Mouse (Mus musculus): Measurements from ENCODE around the gene Dock7. TPM values are rescaled to one million over a fixed set of nuclear protein-coding genes. Genes with fewer than 3 reads are reported as not detected.

Gene Dock7
- polyA plus RNA-seq, 1 experiment from 2014 or later, result 40.8 TPM

DNA sequence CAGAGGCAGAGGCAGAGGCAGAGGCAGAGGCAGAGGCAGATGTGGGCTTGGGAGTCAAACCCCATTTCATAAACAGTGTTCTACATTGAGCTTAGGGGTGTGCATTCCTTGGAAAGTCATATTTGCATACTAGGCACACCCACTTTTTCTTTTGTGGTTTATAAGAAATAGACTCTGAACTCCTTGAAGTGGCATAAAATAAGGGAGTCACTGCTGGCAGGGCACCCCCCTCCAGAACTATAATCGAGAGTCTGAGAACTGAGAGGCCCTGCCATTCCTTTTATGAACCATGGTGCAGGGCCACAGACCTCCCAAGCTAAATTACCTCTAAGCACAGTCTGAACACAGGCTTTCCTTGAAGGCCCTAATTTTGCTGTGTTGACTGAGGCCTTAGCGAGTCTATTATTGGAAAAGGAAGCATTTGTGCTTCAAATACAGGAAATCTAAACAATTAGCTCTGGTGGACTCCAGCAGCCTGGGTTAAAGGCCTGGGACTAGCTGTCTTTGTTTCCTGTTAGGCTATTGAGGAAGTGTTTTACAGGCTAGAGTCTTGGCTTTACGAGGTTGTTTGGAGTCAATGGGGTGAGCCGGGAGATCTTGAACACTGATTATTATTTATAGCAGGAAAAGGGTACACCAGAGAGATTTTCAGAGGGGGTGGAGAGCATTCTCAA is 31.3 kb upstream of the Dock7 start:
- H3K9me3 ChIP-seq (ENCODE audit: control insufficient read depth, low read length), result no peaks in the 10 kb centered on the region
- no peak overlapping the region for H3K9ac ChIP-seq (ENCODE audit: low read depth, low read length)
- no peak for ATAC-seq
- no peaks in the 10 kb centered on the region for H3K36me3 ChIP-seq (ENCODE audit: control insufficient read depth, insufficient read depth, low read length)
- WGBS, result 44% methylated on average over 4 of the region's 4 CpGs
- no peaks in the 10 kb centered on the region for H3K4me1 ChIP-seq (ENCODE audit: control insufficient read depth, insufficient read depth, low read depth, low read length)
- no peak overlapping the region for H3K4me3 ChIP-seq (ENCODE audit: low read length)
- H3K27ac ChIP-seq (ENCODE audit: low read depth, low read length), result no peak overlapping the region
- no peaks in the 10 kb centered on the region for H3K27me3 ChIP-seq (replicated peaks; ENCODE audit: control insufficient read depth, insufficient read depth, low read length)
- no peak overlapping the region for H3K4me2 ChIP-seq (ENCODE audit: low read length)

DNA sequence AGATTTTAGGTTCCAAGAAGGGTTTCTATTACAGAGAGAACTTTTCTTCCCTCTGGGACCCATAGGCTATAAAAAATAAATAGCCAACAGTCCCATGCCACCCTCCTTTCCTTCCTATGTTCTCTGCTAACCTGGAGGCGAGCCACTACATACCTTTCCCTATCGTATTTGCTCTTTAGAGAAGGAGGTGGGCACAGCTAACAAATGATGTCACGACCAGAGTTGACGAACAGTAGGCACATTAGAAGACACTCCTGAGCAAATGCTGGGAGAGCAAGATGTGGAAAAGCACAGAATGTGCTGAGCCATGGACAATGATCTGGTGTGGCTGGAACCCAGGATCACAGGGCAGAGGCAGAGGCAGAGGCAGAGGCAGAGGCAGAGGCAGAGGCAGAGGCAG is 30.7 kb upstream of the Dock7 start:
- Histone ChIP-seq H3K27me3 (replicated peaks; ENCODE audit: control insufficient read depth, insufficient read depth, low read length) (no peaks in the 10 kb centered on the region), H3K27ac (ENCODE audit: low read depth, low read length) (no peak overlapping the region), H3K4me3 (ENCODE audit: low read length) (no peak overlapping the region), H3K4me2 (ENCODE audit: low read length) (no peak overlapping the region), H3K9ac (ENCODE audit: low read depth, low read length) (no peak overlapping the region), H3K9me3 (ENCODE audit: control insufficient read depth, low read length) (no peaks in the 10 kb centered on the region), H3K4me1 (ENCODE audit: control insufficient read depth, insufficient read depth, low read depth, low read length) (no peaks in the 10 kb centered on the region), H3K36me3 (ENCODE audit: control insufficient read depth, insufficient read depth, low read length) (no peaks in the 10 kb centered on the region)
- 92% methylated on average over 4 of the region's 4 CpGs for WGBS
- ATAC-seq, result no peak

DNA sequence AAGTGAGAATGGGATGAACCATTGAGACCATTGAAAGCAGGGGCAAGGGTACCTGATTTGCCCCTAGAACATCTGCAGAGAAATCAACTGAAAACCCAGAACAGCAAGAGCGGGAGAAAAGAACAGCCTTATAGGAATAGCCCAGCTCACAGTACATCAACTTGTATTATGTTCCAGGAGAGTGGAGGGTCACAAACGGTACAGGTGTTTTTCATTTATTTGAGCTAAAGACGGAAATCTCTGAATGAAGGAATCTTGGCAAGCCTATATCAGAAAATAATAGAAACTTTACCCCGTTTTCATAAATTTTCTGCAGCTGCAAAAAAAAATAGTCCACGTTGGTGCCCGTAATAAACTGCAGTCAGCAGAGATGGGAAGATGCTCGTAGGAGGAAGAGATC is 22.6 kb upstream of the Dock7 start:
- Histone ChIP-seq H3K4me2 (ENCODE audit: low read length) (no peak overlapping the region), H3K4me3 (ENCODE audit: low read length) (no peak overlapping the region), H3K9ac (ENCODE audit: low read depth, low read length) (no peak overlapping the region), H3K4me1 (ENCODE audit: control insufficient read depth, insufficient read depth, low read depth, low read length) (no peaks in the 10 kb centered on the region), H3K27ac (ENCODE audit: low read depth, low read length) (no peak overlapping the region), H3K9me3 (ENCODE audit: control insufficient read depth, low read length) (no peaks in the 10 kb centered on the region), H3K27me3 (replicated peaks; ENCODE audit: control insufficient read depth, insufficient read depth, low read length) (no peaks in the 10 kb centered on the region), H3K36me3 (ENCODE audit: control insufficient read depth, insufficient read depth, low read length) (no peaks in the 10 kb centered on the region)
- WGBS, result 87% methylated on average over 7 of the region's 7 CpGs
- no peak for ATAC-seq

DNA sequence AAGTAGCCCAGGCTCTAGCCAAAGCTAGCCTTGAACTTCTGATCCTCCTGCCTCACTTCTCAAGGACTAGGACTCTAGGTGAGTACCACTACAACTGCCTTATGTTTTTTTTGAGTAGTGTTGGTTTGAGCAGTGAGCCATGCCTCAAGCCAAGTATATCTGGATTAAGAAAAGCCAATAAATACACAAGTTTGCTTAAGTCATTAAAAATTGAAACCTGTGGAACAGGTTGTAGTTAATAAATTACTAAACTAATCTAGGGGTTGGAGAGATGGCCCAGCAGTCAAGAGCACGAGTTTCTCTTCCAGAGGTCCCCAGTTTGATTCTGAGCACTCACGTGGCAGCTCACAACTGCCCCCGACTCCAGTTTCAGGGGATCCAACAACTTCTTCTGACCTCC is 20.9 kb upstream of the Dock7 start:
- ATAC-seq, result no peak
- WGBS, result 88% methylated on average over 3 of the region's 3 CpGs
- Histone ChIP-seq H3K4me2 (ENCODE audit: low read length) (no peak overlapping the region), H3K27ac (ENCODE audit: low read depth, low read length) (no peak overlapping the region), H3K4me3 (ENCODE audit: low read length) (no peak overlapping the region), H3K9ac (ENCODE audit: low read depth, low read length) (no peak overlapping the region), H3K27me3 (replicated peaks; ENCODE audit: control insufficient read depth, insufficient read depth, low read length) (no peaks in the 10 kb centered on the region), H3K9me3 (ENCODE audit: control insufficient read depth, low read length) (no peaks in the 10 kb centered on the region), H3K36me3 (ENCODE audit: control insufficient read depth, insufficient read depth, low read length) (no peaks in the 10 kb centered on the region), H3K4me1 (ENCODE audit: control insufficient read depth, insufficient read depth, low read depth, low read length) (no peaks in the 10 kb centered on the region)

DNA sequence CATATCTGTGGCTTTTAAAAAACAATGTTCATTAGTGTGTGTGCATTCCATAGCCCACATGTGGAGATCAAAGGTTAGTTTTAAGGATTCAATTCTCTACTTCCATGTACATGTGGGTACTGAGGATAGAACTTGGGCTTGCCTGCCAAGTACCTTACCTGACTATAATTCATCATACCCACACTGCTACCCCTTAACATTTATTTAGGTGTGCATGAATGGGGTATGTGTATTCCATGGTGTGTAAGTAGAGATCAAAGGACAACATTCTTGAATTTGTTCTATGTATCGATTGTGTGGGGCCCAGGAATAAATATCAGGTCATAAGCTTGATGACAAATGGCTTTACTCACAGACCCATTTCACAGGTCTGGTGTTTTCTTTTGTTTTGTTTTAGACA is 20.5 kb upstream of the Dock7 start:
- Histone ChIP-seq H3K4me1 (ENCODE audit: control insufficient read depth, insufficient read depth, low read depth, low read length) (no peaks in the 10 kb centered on the region), H3K27ac (ENCODE audit: low read depth, low read length) (no peak overlapping the region), H3K4me2 (ENCODE audit: low read length) (no peak overlapping the region), H3K27me3 (replicated peaks; ENCODE audit: control insufficient read depth, insufficient read depth, low read length) (no peaks in the 10 kb centered on the region), H3K9ac (ENCODE audit: low read depth, low read length) (no peak overlapping the region), H3K4me3 (ENCODE audit: low read length) (no peak overlapping the region), H3K36me3 (ENCODE audit: control insufficient read depth, insufficient read depth, low read length) (no peaks in the 10 kb centered on the region), H3K9me3 (ENCODE audit: control insufficient read depth, low read length) (no peaks in the 10 kb centered on the region)
- WGBS, result 93% methylated on average over 1 of the region's 1 CpGs
- ATAC-seq, result no peak

DNA sequence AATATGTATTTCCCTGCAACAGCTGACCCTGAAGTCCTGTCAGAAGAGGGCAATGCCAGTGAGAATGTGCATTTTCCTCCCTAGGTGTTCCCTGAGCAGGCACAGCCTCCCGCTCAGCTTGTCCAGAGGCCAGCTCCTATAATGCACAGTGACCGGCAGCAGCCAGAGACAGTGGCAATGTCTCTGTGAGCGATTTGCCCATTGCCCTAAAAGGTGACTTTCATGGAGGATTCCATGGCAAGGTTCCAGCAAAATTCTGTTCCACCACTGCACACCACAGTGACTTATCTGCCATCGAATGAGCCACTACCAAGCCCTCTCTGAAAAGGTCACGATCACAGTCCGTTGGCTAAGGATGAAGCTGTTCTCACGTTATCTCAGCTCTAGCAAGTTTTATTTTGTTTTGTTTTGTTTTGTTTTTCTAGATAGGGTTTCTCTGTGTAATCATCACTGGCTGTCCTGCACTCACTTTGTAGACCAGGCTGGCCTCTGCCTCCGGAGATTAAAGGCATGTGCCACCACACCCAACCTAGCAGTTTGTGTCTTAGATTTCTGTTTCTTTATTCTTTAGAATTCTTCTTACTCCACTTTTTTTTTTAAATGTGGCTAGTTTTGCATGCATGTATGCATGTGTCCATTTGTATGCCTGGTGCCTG is 17.4 kb upstream of the Dock7 start:
- no peaks in the 10 kb centered on the region for H3K4me1 ChIP-seq (ENCODE audit: control insufficient read depth, insufficient read depth, low read depth, low read length)
- H3K36me3 ChIP-seq (ENCODE audit: control insufficient read depth, insufficient read depth, low read length), result no peaks in the 10 kb centered on the region
- WGBS, result 89% methylated on average over 8 of the region's 8 CpGs
- H3K4me2 ChIP-seq (ENCODE audit: low read length), result no peak overlapping the region
- H3K27me3 ChIP-seq (replicated peaks; ENCODE audit: control insufficient read depth, insufficient read depth, low read length), result no peaks in the 10 kb centered on the region
- H3K27ac ChIP-seq (ENCODE audit: low read depth, low read length), result no peak overlapping the region
- H3K9me3 ChIP-seq (ENCODE audit: control insufficient read depth, low read length), result no peaks in the 10 kb centered on the region
- no peak overlapping the region for H3K4me3 ChIP-seq (ENCODE audit: low read length)
- no peak overlapping the region for H3K9ac ChIP-seq (ENCODE audit: low read depth, low read length)
- ATAC-seq, result no peak

DNA sequence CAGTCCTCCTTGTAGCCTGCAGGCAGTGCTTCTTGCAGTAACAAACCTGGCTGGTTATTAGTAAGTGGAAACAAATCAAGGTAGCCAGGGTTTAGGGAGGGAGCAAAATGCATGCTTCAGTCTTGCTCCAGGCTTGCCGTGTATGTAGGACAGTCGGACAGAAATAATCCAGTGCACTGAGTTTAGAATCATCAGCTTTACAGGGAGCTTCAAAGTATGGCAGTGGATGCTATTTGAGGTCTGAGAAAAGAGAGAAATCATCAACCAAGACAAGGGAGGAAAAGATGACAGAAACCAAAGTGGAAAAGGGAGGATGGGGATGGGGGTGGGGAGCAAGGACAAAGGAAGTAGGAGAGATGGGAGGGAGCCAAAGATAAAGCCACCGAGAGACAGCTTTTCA is 13.8 kb upstream of the Dock7 start:
- WGBS, result 73% methylated on average over 3 of the region's 3 CpGs
- no peaks in the 10 kb centered on the region for H3K4me1 ChIP-seq (ENCODE audit: control insufficient read depth, insufficient read depth, low read depth, low read length)
- ATAC-seq, result no peak
- H3K27me3 ChIP-seq (replicated peaks; ENCODE audit: control insufficient read depth, insufficient read depth, low read length), result no peaks in the 10 kb centered on the region
- no peak overlapping the region for H3K4me3 ChIP-seq (ENCODE audit: low read length)
- no peaks in the 10 kb centered on the region for H3K36me3 ChIP-seq (ENCODE audit: control insufficient read depth, insufficient read depth, low read length)
- no peak overlapping the region for H3K9ac ChIP-seq (ENCODE audit: low read depth, low read length)
- H3K9me3 ChIP-seq (ENCODE audit: control insufficient read depth, low read length), result no peaks in the 10 kb centered on the region
- H3K27ac ChIP-seq (ENCODE audit: low read depth, low read length), result no peak overlapping the region
- H3K4me2 ChIP-seq (ENCODE audit: low read length), result no peak overlapping the region

DNA sequence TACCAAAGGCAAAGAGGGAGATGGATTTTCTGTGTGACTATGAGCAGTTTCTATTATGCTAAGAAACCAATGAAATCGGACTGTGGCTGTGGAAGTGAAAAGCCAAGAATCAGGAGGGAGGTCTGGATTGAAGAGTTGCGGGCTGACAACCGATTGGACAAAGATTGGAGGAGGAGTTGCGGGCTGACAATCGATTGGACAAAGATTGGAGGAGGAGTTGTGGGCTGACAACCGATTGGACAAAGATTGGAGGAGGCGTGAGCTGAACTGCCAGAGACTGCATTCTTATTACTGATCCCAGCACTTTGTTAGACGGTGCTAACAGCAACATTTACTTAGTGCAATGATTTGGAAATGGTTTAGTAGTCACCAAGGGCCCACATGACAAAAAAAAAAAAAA is 12.6 kb upstream of the Dock7 start:
- H3K27ac ChIP-seq (ENCODE audit: low read depth, low read length), result no peak overlapping the region

DNA sequence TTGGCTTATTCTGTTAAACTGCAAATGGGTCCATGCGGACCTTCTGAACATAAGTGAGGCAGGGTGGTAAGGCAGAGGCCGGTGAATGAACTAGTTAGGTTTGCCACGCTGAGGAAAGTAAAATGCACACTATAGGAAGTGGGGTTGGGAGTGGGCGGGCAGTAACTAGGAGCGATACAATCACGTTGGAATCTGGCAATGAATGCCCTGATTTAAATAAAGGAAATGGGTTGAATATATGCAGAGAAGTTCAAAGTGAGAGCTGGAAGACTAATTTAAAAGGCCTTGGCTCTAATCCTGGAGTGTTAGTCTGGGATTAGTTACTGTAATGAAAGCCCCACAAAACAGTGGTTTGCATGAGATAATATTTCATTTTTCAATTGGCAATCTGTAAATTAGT is 12.0 kb upstream of the Dock7 start:
- Histone ChIP-seq H3K4me1 (ENCODE audit: control insufficient read depth, insufficient read depth, low read depth, low read length) (no peaks in the 10 kb centered on the region), H3K4me3 (ENCODE audit: low read length) (no peak overlapping the region), H3K27me3 (replicated peaks; ENCODE audit: control insufficient read depth, insufficient read depth, low read length) (no peaks in the 10 kb centered on the region), H3K4me2 (ENCODE audit: low read length) (no peak overlapping the region), H3K9me3 (ENCODE audit: control insufficient read depth, low read length) (no peaks in the 10 kb centered on the region), H3K9ac (ENCODE audit: low read depth, low read length) (no peak overlapping the region), H3K27ac (ENCODE audit: low read depth, low read length) (no peak overlapping the region), H3K36me3 (ENCODE audit: control insufficient read depth, insufficient read depth, low read length) (no peaks in the 10 kb centered on the region)
- WGBS, result 70% methylated on average over 6 of the region's 6 CpGs
- ATAC-seq, result no peak

More for the DNA sequence above, 12.6 kb upstream of the Dock7 start:
- Histone ChIP-seq H3K9ac (ENCODE audit: low read depth, low read length) (no peak overlapping the region), H3K4me3 (ENCODE audit: low read length) (no peak overlapping the region), H3K36me3 (ENCODE audit: control insufficient read depth, insufficient read depth, low read length) (no peaks in the 10 kb centered on the region), H3K4me2 (ENCODE audit: low read length) (no peak overlapping the region), H3K9me3 (ENCODE audit: control insufficient read depth, low read length) (no peaks in the 10 kb centered on the region), H3K27me3 (replicated peaks; ENCODE audit: control insufficient read depth, insufficient read depth, low read length) (no peaks in the 10 kb centered on the region), H3K4me1 (ENCODE audit: control insufficient read depth, insufficient read depth, low read depth, low read length) (no peaks in the 10 kb centered on the region)
- no peak for ATAC-seq
- WGBS, result 95% methylated on average over 8 of the region's 8 CpGs
